ENCODE assay signal across 7 mouse cellular contexts in the genomic region with DNA sequence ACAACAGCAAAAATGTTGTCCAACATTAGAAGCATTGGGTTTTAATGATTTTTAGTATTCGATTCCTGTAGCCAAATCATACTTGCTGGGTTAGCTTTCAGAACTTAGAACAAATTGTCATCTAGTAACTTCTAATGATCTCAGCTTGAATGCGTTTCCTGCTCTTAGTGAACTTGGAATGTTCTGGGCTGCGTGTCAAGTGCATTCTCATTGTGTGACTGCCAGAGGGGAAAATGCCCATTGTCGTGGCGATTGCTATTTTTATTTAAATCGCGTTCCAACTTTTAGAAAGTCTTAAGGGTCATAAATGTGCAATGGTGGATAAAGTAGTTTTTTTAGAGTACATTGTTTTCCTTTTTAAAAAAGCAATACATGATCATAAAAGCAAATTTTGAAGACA.
A peak's percentile ranks its signal among the peaks of the same experiment; 100 is the strongest.
DNase-seq lines count a peak whose midpoint lies in the region.

No protein-coding gene starts in this region.

- intact Hi-C loops in heart, postnatal 14 days (cut with DNase I) = no loop called here

- DNase-seq in layer of hippocampus, adult 9-11 months = peak; percentile 3
- no peak for DNase-seq in layer of hippocampus, adult 9-10 months (ENCODE audit: low spot score)
- peak; percentile 79 for DNase-seq in gastrocnemius, adult 18-20 months (ENCODE audit: low spot score)
- peak; percentile 72 to 74 for DNase-seq in heart, postnatal 14 days
- peak; percentile 73 for DNase-seq in lung, postnatal 10 days
- no peak for DNase-seq in thymus, postnatal 36 days
- no peak for DNase-seq in cerebellum, postnatal 4 days (ENCODE audit: low spot score in 2 of 2)

Comparison
In these comparisons a context has a peak if more than half of its experiments do, and no peak if none do; other contexts are left out.
1. DNase-seq: peak in layer of hippocampus, adult 9-11 months (single experiment), gastrocnemius, adult 18-20 months (single experiment), heart, postnatal 14 days (2 of 2) and lung, postnatal 10 days (single experiment); none in layer of hippocampus, adult 9-10 months (single experiment), thymus, postnatal 36 days (0 of 2) and cerebellum, postnatal 4 days (0 of 2).